Mouse (Mus musculus) limb, embryonic 10.5 days (tissue): ENCODE data around the gene Gm5155. TPM values are rescaled to one million over a fixed set of nuclear protein-coding genes. Genes with fewer than 3 reads are reported as not detected.
"Not testable (repeated sequence)": the region's sequence is repeated elsewhere in the genome, so short reads cannot be mapped to it uniquely, and the experiment has no call there.

Source experiments
- DNase-seq: peaks from one replicate; pipeline ENCODE4 v3.0.0-alpha.2; 2017; ENCODE audit warnings: low spot score
- H3K27ac ChIP-seq: fragments of 300-500 bp; sonication (generic); 2 replicates; pipeline ENCODE4 v1.5.1; 2016; ENCODE audit warnings: mild to moderate bottlenecking
- H3K27me3 ChIP-seq: fragments of 300-500 bp; sonication (generic); 2 replicates; pipeline ENCODE4 v1.6.1; 2016; ENCODE audit warnings: low read depth, mild to moderate bottlenecking; ENCODE audit not compliant: poor library complexity, severe bottlenecking
- H3K36me3 ChIP-seq: fragments of 300-500 bp; sonication (generic); 2 replicates; pipeline ENCODE4 v1.6.1; 2016; ENCODE audit warnings: mild to moderate bottlenecking, moderate library complexity
- H3K4me1 ChIP-seq: fragments of 300-500 bp; sonication (generic); 2 replicates; pipeline ENCODE4 v1.6.1; 2016
- H3K4me3 ChIP-seq: fragments of 300-500 bp; sonication (generic); 2 replicates; pipeline ENCODE4 v1.5.1; 2016; ENCODE audit warnings: mild to moderate bottlenecking, moderate library complexity
- H3K9me3 ChIP-seq: fragments of 300-500 bp; sonication (generic); replicated peaks from 2 replicates; pipeline ENCODE4 v1.6.1; 2016; ENCODE audit warnings: mild to moderate bottlenecking
- WGBS: fragments of 180-500 bp; shearing (Covaris S2); methylation state at CpG from one replicate; pipeline ENCODE4 v1.1.7; 2016; 5-methylcytosine and 5-hydroxymethylcytosine counted together
- polyA plus RNA-seq: library from polyadenylated mRNA; unstranded; fragments of >200 nt; fragmentation: Nextera tagmentation; extraction: Ambion mirVana; gene quantifications from 2 replicates; pipeline ENCODE4 v1.2.1, GENCODE M21; 2016

Gene Gm5155
- not detected in 2 replicates for polyA plus RNA-seq

- Histone ChIP-seq H3K4me1 (no peaks in the 10 kb centered on the region), H3K36me3 (no peaks in the 10 kb centered on the region), H3K27ac (no peak within 1 kb of the TSS), H3K9me3 (peaks cover 8% of the 10 kb centered on the region), H3K4me3 (no peak within 1 kb of the TSS), H3K27me3 (no peaks in the 10 kb centered on the region)
- DNase-seq, result no peak
- WGBS, result 85% methylated on average over 1 of the region's 1 CpGs
These were observed at the start of gene Gm5155 for GRCm38 (mm10) chr7:17871467-17871866. Gene Gm5155 (plus strand): TSS chr7:17871767.

- H3K4me3 ChIP-seq, result no peak overlapping the region
- no peaks in the 10 kb centered on the region for H3K36me3 ChIP-seq
- no peak for DNase-seq
- H3K27me3 ChIP-seq, result no peaks in the 10 kb centered on the region
- H3K4me1 ChIP-seq, result no peaks in the 10 kb centered on the region
- WGBS, result 97% methylated on average over 1 of the region's 1 CpGs
- H3K9me3 ChIP-seq, result peaks cover 8% of the 10 kb centered on the region
- no peak overlapping the region for H3K27ac ChIP-seq
These were observed 791 bp upstream of the Gm5155 start for GRCm38 (mm10) chr7:17870776-17871175.

GRCm38 (mm10) chr7:17895341-17895740 lies 23.8 kb downstream of the Gm5155 start:
- H3K27me3 ChIP-seq, H3K4me3 ChIP-seq, DNase-seq, H3K9me3 ChIP-seq, H3K36me3 ChIP-seq, H3K27ac ChIP-seq, H3K4me1 ChIP-seq: not testable (repeated sequence)
- WGBS, result 91% methylated on average over 1 of the region's 1 CpGs

DNA sequence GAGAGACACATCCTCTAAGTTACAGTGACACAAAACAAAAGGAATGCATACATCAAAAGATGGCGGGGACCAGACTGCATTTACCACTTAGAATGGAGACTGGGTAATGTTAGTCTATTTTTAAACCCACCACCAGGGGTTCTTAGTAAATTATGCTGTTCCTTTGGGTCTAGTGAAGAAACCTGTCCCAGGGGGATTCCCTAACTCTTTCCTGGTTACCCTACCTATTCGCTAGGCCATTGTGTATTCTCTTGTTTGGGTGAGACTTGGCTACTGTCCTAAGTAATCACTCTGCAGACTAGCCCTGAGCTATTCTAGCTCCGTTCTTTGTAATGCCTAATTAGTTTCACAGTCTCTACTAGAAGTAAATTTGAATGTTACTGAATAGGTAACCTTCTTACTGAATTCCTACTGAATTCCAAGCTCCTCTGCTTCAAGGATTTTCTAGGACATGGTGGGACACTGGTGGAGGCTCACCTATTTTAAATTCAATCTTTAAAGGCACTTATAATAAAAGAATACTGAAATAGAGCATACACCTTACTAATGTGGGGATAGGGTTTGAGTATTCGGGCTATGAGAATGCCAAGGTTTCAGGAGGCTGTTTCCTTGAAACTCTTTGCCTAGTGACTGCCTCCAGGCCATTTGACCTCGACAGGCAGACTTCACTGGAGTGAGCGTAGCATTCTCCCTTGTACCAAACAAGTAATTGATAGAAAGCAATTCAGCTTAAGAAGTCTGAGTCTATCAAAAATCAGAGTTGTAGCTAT lies 31.8 kb downstream of the Gm5155 start:
- no peak for DNase-seq
- H3K27me3 ChIP-seq, result no peaks in the 10 kb centered on the region
- H3K4me3 ChIP-seq, result no peak overlapping the region
- no peaks in the 10 kb centered on the region for H3K36me3 ChIP-seq
- no peak overlapping the region for H3K27ac ChIP-seq
- H3K4me1 ChIP-seq, result no peaks in the 10 kb centered on the region
- H3K9me3 ChIP-seq, result peaks cover 7% of the 10 kb centered on the region; the same call in 1 of the 2 replicates
- WGBS, result 83% methylated on average over 6 of the region's 6 CpGs

Other genes with a start within 250 kb of the Gm5155 start
- gene Ceacam5, start 158.5 kb upstream of the Gm5155 start, polyA plus RNA-seq, result not detected in 2 replicates
- gene Ceacam14, start 59.1 kb upstream of the Gm5155 start, polyA plus RNA-seq, result not detected in 2 replicates
- gene Ceacam11, start 100.4 kb downstream of the Gm5155 start, polyA plus RNA-seq, result not detected in 2 replicates
- gene Ceacam13, start 138.1 kb downstream of the Gm5155 start, polyA plus RNA-seq, result not detected in 2 replicates
- gene Ceacam12, start 194.2 kb downstream of the Gm5155 start, polyA plus RNA-seq, result not detected in 2 replicates